Mouse (Mus musculus): ENCODE data around the gene Tlk2. TPM values are rescaled to one million over a fixed set of nuclear protein-coding genes. Genes with fewer than 3 reads are reported as not detected.

Tlk2 gene
- polyA plus RNA-seq, 1 experiment from 2014 or later, result 18.2 TPM

- Histone ChIP-seq H3K27me3 (replicated peaks; ENCODE audit: control insufficient read depth, insufficient read depth, low read length) (no peaks in the 10 kb centered on the region), H3K4me2 (no peak overlapping the region), H3K9ac (ENCODE audit: low read depth, low read length) (no peak overlapping the region), H3K4me1 (replicated peaks; ENCODE audit: control insufficient read depth, insufficient read depth, low read length) (peaks cover 19% of the 10 kb centered on the region), H3K36me3 (ENCODE audit: control insufficient read depth, insufficient read depth, low read length) (0 out of 2 replicates have a peak, but pooled peaks cover 2% of the 10 kb centered on the region), H3K27ac (ENCODE audit: low read depth, low read length) (no peak overlapping the region), H3K9me3 (ENCODE audit: control insufficient read depth, low read length) (no peaks in the 10 kb centered on the region), H3K4me3 (ENCODE audit: low read depth, low read length) (no peak overlapping the region)
- WGBS, result 92% methylated on average over 7 of the region's 7 CpGs
- DNase-seq (ENCODE audit: low spot score), result no peak
- ATAC-seq (replicated peaks; ENCODE audit: low FRiP score), result no peak
Measured at GRCm38 (mm10) chr11:105310197-105310596, 131.6 kb downstream of the Tlk2 start.

GRCm38 (mm10) chr11:105311291-105311975 is 132.8 kb downstream of the Tlk2 start:
- Histone ChIP-seq H3K4me1 (replicated peaks; ENCODE audit: control insufficient read depth, insufficient read depth, low read length) (peaks cover 19% of the 10 kb centered on the region), H3K27me3 (replicated peaks; ENCODE audit: control insufficient read depth, insufficient read depth, low read length) (no peaks in the 10 kb centered on the region), H3K36me3 (ENCODE audit: control insufficient read depth, insufficient read depth, low read length) (no peaks in the 10 kb centered on the region), H3K4me2 (peak overlapping the region; percentile 21), H3K9ac (ENCODE audit: low read depth, low read length) (no peak overlapping the region), H3K9me3 (ENCODE audit: control insufficient read depth, low read length) (no peaks in the 10 kb centered on the region), H3K4me3 (ENCODE audit: low read depth, low read length) (no peak overlapping the region), H3K27ac (ENCODE audit: low read depth, low read length) (no peak overlapping the region)
- ATAC-seq (replicated peaks; ENCODE audit: low FRiP score), result no peak
- WGBS, result 50% methylated on average over 24 of the region's 24 CpGs
- DNase-seq (ENCODE audit: low spot score), result no peak

GRCm38 (mm10) chr11:105312311-105312942 is 133.8 kb downstream of the Tlk2 start:
- DNase-seq (ENCODE audit: low spot score), result no peak
- Histone ChIP-seq H3K27ac (ENCODE audit: low read depth, low read length) (no peak overlapping the region), H3K4me1 (replicated peaks; ENCODE audit: control insufficient read depth, insufficient read depth, low read length) (peaks cover 19% of the 10 kb centered on the region), H3K27me3 (replicated peaks; ENCODE audit: control insufficient read depth, insufficient read depth, low read length) (no peaks in the 10 kb centered on the region), H3K36me3 (ENCODE audit: control insufficient read depth, insufficient read depth, low read length) (no peaks in the 10 kb centered on the region), H3K4me2 (no peak overlapping the region), H3K4me3 (ENCODE audit: low read depth, low read length) (no peak overlapping the region), H3K9me3 (ENCODE audit: control insufficient read depth, low read length) (no peaks in the 10 kb centered on the region), H3K9ac (ENCODE audit: low read depth, low read length) (no peak overlapping the region)
- WGBS, result 63% methylated on average over 12 of the region's 12 CpGs
- ATAC-seq (replicated peaks; ENCODE audit: low FRiP score), result no peak

- Histone ChIP-seq H3K9ac (ENCODE audit: low read depth, low read length) (no peak overlapping the region), H3K4me1 (replicated peaks; ENCODE audit: control insufficient read depth, insufficient read depth, low read length) (peaks cover 19% of the 10 kb centered on the region), H3K27me3 (replicated peaks; ENCODE audit: control insufficient read depth, insufficient read depth, low read length) (no peaks in the 10 kb centered on the region), H3K4me3 (ENCODE audit: low read depth, low read length) (no peak overlapping the region), H3K9me3 (ENCODE audit: control insufficient read depth, low read length) (no peaks in the 10 kb centered on the region), H3K36me3 (ENCODE audit: control insufficient read depth, insufficient read depth, low read length) (no peaks in the 10 kb centered on the region), H3K27ac (ENCODE audit: low read depth, low read length) (no peak overlapping the region), H3K4me2 (no peak overlapping the region)
- DNase-seq (ENCODE audit: low spot score) (no peak), ATAC-seq (replicated peaks; ENCODE audit: low FRiP score) (no peak; the same call in 1 of the 2 replicates)
- 37% methylated on average over 10 of the region's 10 CpGs for WGBS
Measured at GRCm38 (mm10) chr11:105312972-105313632, 134.5 kb downstream of the Tlk2 start.

GRCm38 (mm10) chr11:105313633-105314014 is 135.0 kb downstream of the Tlk2 start:
- H3K4me3 ChIP-seq (ENCODE audit: low read depth, low read length), result no peak overlapping the region
- no peak for DNase-seq (ENCODE audit: low spot score)
- H3K27ac ChIP-seq (ENCODE audit: low read depth, low read length), result no peak overlapping the region
- peaks cover 19% of the 10 kb centered on the region for H3K4me1 ChIP-seq (replicated peaks; ENCODE audit: control insufficient read depth, insufficient read depth, low read length)
- no peak overlapping the region for H3K9ac ChIP-seq (ENCODE audit: low read depth, low read length)
- no peaks in the 10 kb centered on the region for H3K27me3 ChIP-seq (replicated peaks; ENCODE audit: control insufficient read depth, insufficient read depth, low read length)
- ATAC-seq (replicated peaks; ENCODE audit: low FRiP score), result no peak
- H3K36me3 ChIP-seq (ENCODE audit: control insufficient read depth, insufficient read depth, low read length), result no peaks in the 10 kb centered on the region
- 62% methylated on average over 8 of the region's 8 CpGs for WGBS
- no peaks in the 10 kb centered on the region for H3K9me3 ChIP-seq (ENCODE audit: control insufficient read depth, low read length)
- H3K4me2 ChIP-seq, result no peak overlapping the region

- no peak overlapping the region for H3K27ac ChIP-seq (ENCODE audit: low read depth, low read length)
- no peaks in the 10 kb centered on the region for H3K9me3 ChIP-seq (ENCODE audit: control insufficient read depth, low read length)
- ATAC-seq (replicated peaks; ENCODE audit: low FRiP score) (no peak), DNase-seq (ENCODE audit: low spot score) (no peak)
- no peaks in the 10 kb centered on the region for H3K36me3 ChIP-seq (ENCODE audit: control insufficient read depth, insufficient read depth, low read length)
- H3K4me3 ChIP-seq (ENCODE audit: low read depth, low read length), result no peak overlapping the region
- no peak overlapping the region for H3K4me2 ChIP-seq
- 82% methylated on average over 8 of the region's 8 CpGs for WGBS
- no peaks in the 10 kb centered on the region for H3K27me3 ChIP-seq (replicated peaks; ENCODE audit: control insufficient read depth, insufficient read depth, low read length)
- H3K4me1 ChIP-seq (replicated peaks; ENCODE audit: control insufficient read depth, insufficient read depth, low read length), result peaks cover 19% of the 10 kb centered on the region
- no peak overlapping the region for H3K9ac ChIP-seq (ENCODE audit: low read depth, low read length)
Measured at GRCm38 (mm10) chr11:105315296-105315695, 136.7 kb downstream of the Tlk2 start.

GRCm38 (mm10) chr11:105316121-105316520 is 137.5 kb downstream of the Tlk2 start:
- Histone ChIP-seq H3K36me3 (ENCODE audit: control insufficient read depth, insufficient read depth, low read length) (no peaks in the 10 kb centered on the region), H3K4me3 (ENCODE audit: low read depth, low read length) (no peak overlapping the region), H3K4me2 (no peak overlapping the region), H3K9ac (ENCODE audit: low read depth, low read length) (no peak overlapping the region), H3K9me3 (ENCODE audit: control insufficient read depth, low read length) (no peaks in the 10 kb centered on the region), H3K4me1 (replicated peaks; ENCODE audit: control insufficient read depth, insufficient read depth, low read length) (peaks cover 19% of the 10 kb centered on the region), H3K27ac (ENCODE audit: low read depth, low read length) (no peak overlapping the region), H3K27me3 (replicated peaks; ENCODE audit: control insufficient read depth, insufficient read depth, low read length) (no peaks in the 10 kb centered on the region)
- no peak for DNase-seq (ENCODE audit: low spot score)
- ATAC-seq (replicated peaks; ENCODE audit: low FRiP score), result no peak
- 86% methylated on average over 4 of the region's 4 CpGs for WGBS

- H3K9me3 ChIP-seq (ENCODE audit: control insufficient read depth, low read length), result no peaks in the 10 kb centered on the region
- H3K4me3 ChIP-seq (ENCODE audit: low read depth, low read length), result no peak overlapping the region
- WGBS, result 87% methylated on average over 6 of the region's 6 CpGs
- ATAC-seq (replicated peaks; ENCODE audit: low FRiP score) (no peak), DNase-seq (ENCODE audit: low spot score) (no peak)
- H3K9ac ChIP-seq (ENCODE audit: low read depth, low read length), result no peak overlapping the region
- H3K4me1 ChIP-seq (replicated peaks; ENCODE audit: control insufficient read depth, insufficient read depth, low read length), result peaks cover 13% of the 10 kb centered on the region
- H3K27me3 ChIP-seq (replicated peaks; ENCODE audit: control insufficient read depth, insufficient read depth, low read length), result no peaks in the 10 kb centered on the region
- no peak overlapping the region for H3K27ac ChIP-seq (ENCODE audit: low read depth, low read length)
- no peak overlapping the region for H3K4me2 ChIP-seq
- no peaks in the 10 kb centered on the region for H3K36me3 ChIP-seq (ENCODE audit: control insufficient read depth, insufficient read depth, low read length)
Measured at GRCm38 (mm10) chr11:105317769-105318168, 139.2 kb downstream of the Tlk2 start.

Data from liver, embryonic 11.5 days (tissue).